Mouse (Mus musculus) forebrain, embryonic 16.5 days (tissue): Measurements from ENCODE around the gene Nemp1. TPM values are rescaled to one million over a fixed set of nuclear protein-coding genes. Genes with fewer than 3 reads are reported as not detected.

Experiments used
- ATAC-seq: fragments of 200-750 bp; cut with Nextera tagmentation; 2 replicates; pipeline ENCODE4 v1.8.0; 2017; ENCODE audit warnings: mild to moderate bottlenecking, moderate library complexity
- H3K27ac ChIP-seq: fragments of 300-500 bp; sonication (generic); 2 replicates; pipeline ENCODE4 v1.5.1; 2014; ENCODE audit warnings: low read length, control low read depth
- H3K27me3 ChIP-seq: fragments of 300-500 bp; sonication (generic); replicated peaks from 2 replicates; pipeline ENCODE4 v1.6.1; 2014; ENCODE audit warnings: low read length; ENCODE audit not compliant: control insufficient read depth, insufficient read depth
- H3K36me3 ChIP-seq: fragments of 300-500 bp; sonication (generic); 2 replicates; pipeline ENCODE4 v1.6.1; 2014; ENCODE audit not compliant: control insufficient read depth, insufficient read depth
- H3K4me1 ChIP-seq: fragments of 300-500 bp; sonication (generic); replicated peaks from 2 replicates; pipeline ENCODE4 v1.6.1; 2014; ENCODE audit warnings: low read length; ENCODE audit not compliant: control insufficient read depth, insufficient read depth
- H3K4me2 ChIP-seq: fragments of 300-500 bp; sonication (generic); 2 replicates; pipeline ENCODE4 v1.6.1; 2014; ENCODE audit warnings: mild to moderate bottlenecking, low read length, control low read depth
- H3K4me3 ChIP-seq: fragments of 300-500 bp; sonication (generic); replicated peaks from 2 replicates; pipeline ENCODE4 v1.5.1; 2014; ENCODE audit warnings: mild to moderate bottlenecking, low read length, control low read depth
- H3K9ac ChIP-seq: fragments of 300-500 bp; sonication (generic); replicated peaks from 2 replicates; pipeline ENCODE4 v1.6.1; 2014; ENCODE audit warnings: low read depth, low read length, control low read depth
- H3K9me3 ChIP-seq: fragments of 300-500 bp; sonication (generic); 2 replicates; pipeline ENCODE4 v1.6.1; 2016; ENCODE audit warnings: low read length; ENCODE audit not compliant: control insufficient read depth
- WGBS: fragments of 180-500 bp; shearing (Covaris S2); extraction: QIAGEN DNeasy Blood & Tissue Kit; methylation state at CpG from one replicate; pipeline ENCODE4 v1.1.7; 2014; 5-methylcytosine and 5-hydroxymethylcytosine counted together
- polyA plus RNA-seq: library from polyadenylated mRNA; unstranded; fragments of >200 nt; fragmentation: Nextera tagmentation; extraction: Ambion mirVana; gene quantifications from 2 replicates; pipeline ENCODE4 v1.2.1, GENCODE M21; 2015

Gene Nemp1
- polyA plus RNA-seq, 1 experiment from 2014 or later = 5.7 TPM

DNA sequence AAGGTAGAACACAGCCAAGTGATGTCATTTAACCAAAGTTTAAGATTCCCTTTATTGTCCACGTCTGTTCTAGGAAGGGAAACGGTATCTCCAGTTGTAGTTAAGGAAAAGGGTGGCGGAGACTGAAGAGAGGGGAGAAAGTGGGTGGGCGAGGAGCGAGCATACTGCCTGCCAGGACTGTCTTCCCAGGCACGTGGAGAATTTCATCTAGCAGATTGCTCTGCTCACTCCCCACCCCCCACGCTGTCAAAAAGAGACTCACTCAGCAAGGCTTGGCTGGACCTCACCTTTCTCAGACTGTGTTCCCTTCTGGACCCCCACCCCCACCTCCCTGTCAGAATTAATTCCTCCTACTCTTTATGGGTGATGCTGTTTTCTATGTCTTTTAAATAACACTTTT lies 2.5 kb downstream of the Nemp1 start:
- 0 out of 2 replicates have a peak, but pooled peaks have one; percentile 10 for ATAC-seq
- WGBS = 28% methylated on average over 7 of the region's 7 CpGs
- Histone ChIP-seq H3K9me3 (no peaks in the 10 kb centered on the region), H3K4me2 (peak overlapping the region; percentile 24; the same call in 1 of the 2 replicates), H3K4me1 (peaks cover 32% of the 10 kb centered on the region), H3K27ac (peak overlapping the region; percentile 43; the same call in 1 of the 2 replicates), H3K27me3 (peaks cover 21% of the 10 kb centered on the region), H3K9ac (no peak overlapping the region), H3K36me3 (no peaks in the 10 kb centered on the region), H3K4me3 (no peak overlapping the region)

DNA sequence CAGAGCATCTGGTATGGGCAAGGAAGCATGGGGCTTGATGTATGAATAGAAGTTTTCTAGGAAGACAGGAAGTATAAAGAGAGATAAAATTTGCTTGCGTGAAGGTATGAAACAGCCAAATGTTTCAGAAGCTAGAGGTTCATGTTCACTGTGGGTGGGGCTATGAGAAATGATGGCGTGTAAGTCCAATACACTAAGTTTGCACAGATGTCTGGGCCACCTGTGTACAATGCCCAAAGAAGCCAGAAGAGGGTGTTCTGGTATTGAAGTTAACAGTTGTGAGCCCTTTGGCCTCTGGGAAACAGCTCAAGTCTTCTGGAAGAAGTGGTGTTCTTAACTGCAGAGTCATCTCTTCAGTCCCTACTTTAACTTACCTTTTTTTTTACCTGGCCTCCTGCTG lies 3.5 kb downstream of the Nemp1 start:
- Histone ChIP-seq H3K4me2 (no peak overlapping the region), H3K27me3 (peaks cover 11% of the 10 kb centered on the region), H3K36me3 (no peaks in the 10 kb centered on the region), H3K27ac (no peak overlapping the region), H3K9ac (no peak overlapping the region), H3K4me1 (peaks cover 32% of the 10 kb centered on the region), H3K4me3 (no peak overlapping the region), H3K9me3 (no peaks in the 10 kb centered on the region)
- WGBS = 92% methylated on average over 2 of the region's 2 CpGs
- no peak for ATAC-seq

DNA sequence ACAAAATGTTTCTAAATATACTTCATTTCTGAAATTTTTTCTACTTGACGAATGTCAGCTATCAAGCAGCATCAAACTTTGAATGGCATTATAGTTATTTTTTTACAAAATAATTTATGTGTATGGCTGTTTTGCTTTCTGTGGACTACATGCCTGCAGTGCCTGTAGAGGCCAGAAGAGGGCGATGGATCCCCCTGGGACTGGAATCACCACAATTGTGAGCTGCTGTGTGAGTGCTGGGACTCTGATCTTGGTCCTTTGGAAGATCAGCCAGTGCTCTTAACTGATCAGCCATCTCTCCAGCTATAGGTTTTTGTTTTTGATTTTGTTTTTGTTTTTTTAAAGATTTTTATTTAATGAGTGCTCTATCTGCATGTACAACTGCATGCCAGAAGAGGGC lies 4.6 kb downstream of the Nemp1 start:
- H3K36me3 ChIP-seq = no peaks in the 10 kb centered on the region
- H3K4me3 ChIP-seq = no peak overlapping the region
- H3K4me1 ChIP-seq = peaks cover 28% of the 10 kb centered on the region
- no peak overlapping the region for H3K9ac ChIP-seq
- H3K27me3 ChIP-seq = 0 out of 2 replicates have a peak, but pooled peaks cover 2% of the 10 kb centered on the region
- no peaks in the 10 kb centered on the region for H3K9me3 ChIP-seq
- no peak for ATAC-seq
- no peak overlapping the region for H3K27ac ChIP-seq
- 38% methylated on average over 2 of the region's 2 CpGs for WGBS
- no peak overlapping the region for H3K4me2 ChIP-seq

DNA sequence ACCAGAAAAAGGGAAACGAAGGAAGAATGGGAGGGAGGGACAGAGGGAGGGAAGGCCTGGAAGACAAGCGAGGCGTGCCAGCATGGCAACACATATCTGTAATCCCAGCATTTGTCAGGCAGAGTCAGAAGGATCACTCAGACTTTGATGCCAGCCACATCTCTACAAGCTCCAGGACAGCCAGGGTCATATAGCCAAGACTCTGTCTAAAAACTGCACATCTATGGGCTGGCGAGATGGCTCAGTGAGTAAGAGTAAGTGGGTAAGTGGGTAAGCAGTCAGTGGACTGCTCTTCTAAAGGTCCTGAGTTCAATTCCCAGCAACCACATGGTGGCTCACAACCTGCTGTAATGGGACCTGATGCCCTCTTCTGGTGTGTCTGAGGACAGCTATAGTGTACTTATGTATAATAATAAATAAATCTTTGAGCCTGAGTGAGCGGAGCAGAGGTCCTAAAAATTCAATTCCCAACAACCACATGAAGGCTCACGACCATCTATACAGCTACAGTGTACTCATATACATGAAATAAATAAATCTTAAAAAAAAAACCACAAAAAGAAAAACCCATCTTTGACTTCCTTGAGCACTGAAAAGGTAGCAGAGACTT lies 7.5 kb downstream of the Nemp1 start:
- Histone ChIP-seq H3K4me1 (peaks cover 20% of the 10 kb centered on the region), H3K27ac (no peak overlapping the region), H3K9me3 (no peaks in the 10 kb centered on the region), H3K27me3 (no peaks in the 10 kb centered on the region), H3K36me3 (no peaks in the 10 kb centered on the region), H3K9ac (no peak overlapping the region), H3K4me2 (no peak overlapping the region), H3K4me3 (no peak overlapping the region)
- ATAC-seq = no peak
- 96% methylated on average over 6 of the region's 6 CpGs for WGBS

DNA sequence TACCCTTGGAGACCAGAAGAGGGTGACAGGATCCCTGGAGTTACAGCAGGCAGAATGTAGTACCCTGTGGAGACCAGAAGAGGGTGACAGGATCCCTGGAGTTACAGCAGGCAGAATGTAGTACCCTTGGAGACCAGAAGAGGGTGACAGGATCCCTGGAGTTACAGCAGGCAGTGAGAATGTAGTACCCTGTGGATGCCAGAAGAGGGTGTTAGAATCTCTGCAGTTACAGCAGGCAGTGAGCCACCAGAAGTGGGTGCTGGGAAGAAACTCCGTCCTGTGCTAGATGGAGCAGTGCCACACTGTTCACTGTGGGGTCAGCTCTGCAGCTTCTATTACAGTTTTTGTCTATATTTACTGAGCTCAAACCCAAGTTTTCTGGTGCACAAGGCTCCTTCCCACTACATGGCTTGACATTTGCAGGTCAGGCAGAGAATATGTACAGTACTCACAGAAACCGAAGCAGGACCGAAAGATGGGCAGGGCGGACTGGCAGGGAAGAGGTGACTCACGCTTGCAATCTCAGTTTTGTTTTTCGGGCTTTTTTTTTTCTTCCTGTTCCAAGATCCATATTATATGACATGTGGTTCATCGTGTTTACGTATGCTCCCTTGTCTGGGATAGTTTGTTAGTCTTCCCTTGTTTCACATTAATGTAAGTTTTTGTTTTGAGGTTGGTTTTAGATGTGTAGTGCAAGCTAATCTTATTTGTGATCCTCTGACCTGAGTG lies 8.3 kb downstream of the Nemp1 start:
- 85% methylated on average over 8 of the region's 8 CpGs for WGBS

DNA sequence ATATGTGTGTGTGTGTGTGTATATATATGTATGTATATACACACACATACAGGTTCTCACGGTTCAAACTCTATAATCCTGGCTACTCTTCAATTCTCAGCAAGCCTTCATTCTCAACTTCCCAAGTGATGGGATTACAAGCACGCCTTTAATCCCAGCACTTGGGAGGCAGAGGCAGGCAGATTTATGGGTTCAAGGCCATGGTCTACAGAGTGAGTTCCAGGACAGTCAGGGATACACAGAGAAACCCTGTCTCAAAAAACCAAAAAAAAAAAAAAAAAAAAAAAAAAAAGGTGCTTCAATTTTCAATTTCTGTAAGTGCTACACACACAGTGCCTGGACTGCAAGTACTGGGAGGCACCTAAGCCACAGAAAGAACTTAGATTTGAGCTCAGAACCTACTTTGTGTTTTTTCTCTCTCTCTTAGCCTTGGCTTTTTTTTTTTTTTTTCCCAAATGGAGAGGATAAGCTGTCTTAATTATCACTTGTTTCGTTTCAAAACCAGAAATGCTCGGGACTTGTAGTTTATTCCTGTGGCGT lies 9.2 kb downstream of the Nemp1 start:
- H3K27me3 ChIP-seq = no peaks in the 10 kb centered on the region
- no peaks in the 10 kb centered on the region for H3K9me3 ChIP-seq
- peaks cover 17% of the 10 kb centered on the region for H3K4me1 ChIP-seq
- peak overlapping the region; percentile 84 for H3K4me3 ChIP-seq
- H3K27ac ChIP-seq = peak overlapping the region; percentile 64
- H3K36me3 ChIP-seq = no peaks in the 10 kb centered on the region
- no peak for ATAC-seq
- WGBS = 50% methylated on average over 5 of the region's 5 CpGs
- peak overlapping the region; percentile 59 for H3K4me2 ChIP-seq
- H3K9ac ChIP-seq = 0 out of 2 replicates have a peak overlapping the region, but pooled peaks have one; percentile 10

More for the DNA sequence above, 8.3 kb downstream of the Nemp1 start:
- H3K4me3 ChIP-seq = no peak overlapping the region
- no peak overlapping the region for H3K4me2 ChIP-seq
- H3K9me3 ChIP-seq = no peaks in the 10 kb centered on the region
- H3K9ac ChIP-seq = no peak overlapping the region
- ATAC-seq = no peak
- H3K27me3 ChIP-seq = no peaks in the 10 kb centered on the region
- H3K36me3 ChIP-seq = no peaks in the 10 kb centered on the region
- H3K27ac ChIP-seq = no peak overlapping the region
- H3K4me1 ChIP-seq = peaks cover 17% of the 10 kb centered on the region

DNA sequence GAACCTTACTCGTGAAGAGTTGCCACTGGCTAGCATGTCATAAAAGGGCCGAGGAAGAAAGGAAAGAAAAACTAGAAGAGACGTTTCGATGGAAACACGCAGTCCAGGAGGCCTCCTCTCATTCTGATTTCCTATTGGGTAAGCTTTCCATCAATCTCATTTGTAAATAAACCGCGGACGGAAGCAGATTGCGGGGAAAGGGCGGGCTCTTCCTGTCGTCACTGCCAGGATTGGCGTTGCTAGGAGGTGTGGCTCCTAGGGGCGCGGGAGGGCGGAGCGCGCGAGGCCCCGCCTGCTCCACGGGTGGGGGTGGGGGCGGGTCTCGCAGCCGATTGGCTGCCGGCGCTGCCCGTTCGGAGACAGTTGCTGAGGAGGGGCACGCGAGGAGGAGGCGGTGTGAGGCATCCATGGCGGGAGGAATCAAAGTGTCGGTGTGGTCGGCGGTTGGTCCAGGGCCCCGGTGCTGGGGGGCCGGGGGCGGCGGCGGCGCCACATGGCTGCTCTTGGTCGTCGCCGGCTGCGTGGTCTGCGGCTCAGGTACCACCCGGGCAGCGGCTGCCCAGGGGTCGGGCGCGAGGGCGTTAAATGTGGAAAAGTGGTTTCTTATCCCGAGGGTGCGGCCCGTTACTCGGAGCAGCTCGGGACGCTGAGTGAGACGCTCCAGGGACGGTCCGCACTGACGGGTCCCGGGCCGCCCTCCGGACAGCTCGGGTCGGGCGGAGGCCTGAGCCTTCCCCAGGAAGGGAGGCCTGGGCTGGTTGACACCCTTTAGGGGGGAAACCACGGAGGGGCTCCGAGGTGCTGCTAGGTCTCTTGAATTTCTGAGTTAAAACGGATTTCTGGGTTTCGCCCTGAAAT lies 10.2 kb downstream of the Nemp1 start:
- H3K4me1 ChIP-seq = peaks cover 17% of the 10 kb centered on the region
- peak overlapping the region; percentile 84 for H3K4me3 ChIP-seq
- peak overlapping the region; percentile 91 for H3K4me2 ChIP-seq
- peak overlapping the region; percentile 64 for H3K27ac ChIP-seq
- H3K27me3 ChIP-seq = no peaks in the 10 kb centered on the region
- no peaks in the 10 kb centered on the region for H3K36me3 ChIP-seq
- WGBS = under 1% methylated on average over 67 of the region's 71 CpGs
- peak; percentile 97 for ATAC-seq
- no peaks in the 10 kb centered on the region for H3K9me3 ChIP-seq
- peak overlapping the region; percentile 76 for H3K9ac ChIP-seq

DNA sequence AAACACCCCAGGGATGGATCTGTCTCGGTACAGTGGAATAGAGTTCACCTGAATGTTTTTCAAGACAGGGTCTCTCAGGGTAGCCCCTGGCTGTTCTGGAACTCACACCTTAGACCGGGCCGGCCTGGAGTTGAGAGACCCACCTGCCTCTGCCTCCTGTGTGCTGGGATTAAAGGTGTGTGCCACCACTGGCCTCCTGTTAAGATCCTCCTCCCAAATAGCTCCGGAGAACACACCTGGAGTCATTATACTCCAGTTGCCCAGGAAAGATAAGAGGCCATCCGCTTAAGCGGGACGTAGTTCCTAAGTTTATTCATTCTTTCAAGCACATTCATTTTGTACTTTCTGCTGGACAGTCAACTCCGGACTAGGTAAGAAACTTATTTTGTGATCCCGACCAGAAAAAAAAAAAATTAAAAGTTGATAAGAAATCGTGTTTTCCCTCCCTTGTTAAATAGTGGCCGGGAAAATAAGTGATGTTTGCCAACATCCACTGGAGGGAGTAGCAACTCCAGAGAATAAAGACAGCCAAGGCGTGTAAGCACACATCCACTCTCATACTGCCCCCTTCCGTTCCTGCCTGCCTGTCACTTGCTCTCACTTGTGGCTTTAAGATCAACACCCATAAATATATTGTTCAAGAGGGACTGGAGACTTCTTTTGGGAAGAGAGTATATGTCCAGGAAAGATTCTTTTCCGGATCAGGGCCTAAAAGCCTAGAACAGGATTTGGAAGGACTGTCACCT lies 11.1 kb downstream of the Nemp1 start:
- no peaks in the 10 kb centered on the region for H3K9me3 ChIP-seq
- no peaks in the 10 kb centered on the region for H3K36me3 ChIP-seq
- WGBS = 10% methylated on average over 14 of the region's 14 CpGs
- H3K27me3 ChIP-seq = no peaks in the 10 kb centered on the region
- no peak overlapping the region for H3K27ac ChIP-seq
- H3K4me3 ChIP-seq = peak overlapping the region; percentile 84
- H3K4me1 ChIP-seq = peaks cover 17% of the 10 kb centered on the region
- H3K4me2 ChIP-seq = peak overlapping the region; percentile 91
- H3K9ac ChIP-seq = peak overlapping the region; percentile 76
- ATAC-seq = no peak
